Mouse (Mus musculus): ENCODE results near the gene Acod1.

Gene Acod1

GRCm38 (mm10) chr14:103073825-103074224, 27.0 kb downstream of the Acod1 start:
- no peak for DNase-seq

DNA sequence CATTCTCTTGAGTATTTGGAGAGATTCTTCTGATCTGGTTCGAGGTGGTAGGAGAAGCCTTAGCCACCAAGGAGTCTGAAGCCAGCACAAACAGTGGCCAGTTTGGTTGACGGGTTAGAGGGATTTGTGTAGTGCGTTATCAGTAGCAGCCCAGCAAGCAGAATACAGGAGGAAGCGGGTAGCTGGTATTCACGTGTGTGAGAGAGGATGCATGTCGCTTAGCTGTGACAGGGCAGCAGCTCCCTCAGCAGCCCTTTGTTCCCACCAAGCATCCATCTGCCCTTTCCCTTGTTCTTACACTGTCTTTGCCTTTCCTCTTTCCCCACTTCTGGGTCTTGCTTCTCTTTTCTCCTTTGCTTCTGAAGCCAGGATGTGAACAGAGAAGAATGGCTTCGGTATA, 28.4 kb downstream of the Acod1 start:
- DNase-seq, result no peak

DNA sequence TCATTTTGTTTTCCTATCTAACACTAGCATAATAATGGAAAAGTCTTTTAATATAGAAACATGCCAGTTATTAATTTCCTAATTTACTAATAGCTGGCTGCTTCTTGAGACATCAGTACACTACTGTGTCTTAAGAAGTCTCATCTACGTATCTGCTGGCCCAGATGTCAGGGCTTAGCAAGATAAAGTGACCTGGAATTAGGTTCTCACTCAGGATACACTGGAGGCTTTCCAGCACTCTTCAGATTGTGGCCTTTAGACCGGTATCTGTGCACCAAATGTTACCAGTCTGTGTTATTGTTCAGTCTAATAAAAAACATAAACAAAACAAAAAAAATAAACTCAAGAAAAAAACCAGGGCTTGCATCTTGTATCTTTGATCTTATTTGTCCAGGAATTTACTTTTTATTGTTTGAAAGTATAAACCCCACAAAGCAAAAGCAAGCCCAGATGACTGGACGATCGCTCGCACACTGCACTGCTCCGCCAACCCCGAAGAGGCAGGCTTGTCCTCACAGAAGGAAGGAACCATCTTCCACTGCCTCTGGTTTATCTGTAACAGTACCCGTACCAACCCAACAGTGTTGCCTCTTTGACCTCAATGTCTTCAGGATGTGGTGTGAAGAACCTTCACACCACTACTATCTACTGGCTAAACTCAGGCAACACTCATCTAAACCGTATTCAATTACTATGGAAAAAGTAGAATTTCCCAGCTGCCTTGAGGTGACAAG, 30.7 kb downstream of the Acod1 start:
- no peak for DNase-seq

GRCm38 (mm10) chr14:103078006-103078912, 31.5 kb downstream of the Acod1 start:
- no peak for DNase-seq

DNA sequence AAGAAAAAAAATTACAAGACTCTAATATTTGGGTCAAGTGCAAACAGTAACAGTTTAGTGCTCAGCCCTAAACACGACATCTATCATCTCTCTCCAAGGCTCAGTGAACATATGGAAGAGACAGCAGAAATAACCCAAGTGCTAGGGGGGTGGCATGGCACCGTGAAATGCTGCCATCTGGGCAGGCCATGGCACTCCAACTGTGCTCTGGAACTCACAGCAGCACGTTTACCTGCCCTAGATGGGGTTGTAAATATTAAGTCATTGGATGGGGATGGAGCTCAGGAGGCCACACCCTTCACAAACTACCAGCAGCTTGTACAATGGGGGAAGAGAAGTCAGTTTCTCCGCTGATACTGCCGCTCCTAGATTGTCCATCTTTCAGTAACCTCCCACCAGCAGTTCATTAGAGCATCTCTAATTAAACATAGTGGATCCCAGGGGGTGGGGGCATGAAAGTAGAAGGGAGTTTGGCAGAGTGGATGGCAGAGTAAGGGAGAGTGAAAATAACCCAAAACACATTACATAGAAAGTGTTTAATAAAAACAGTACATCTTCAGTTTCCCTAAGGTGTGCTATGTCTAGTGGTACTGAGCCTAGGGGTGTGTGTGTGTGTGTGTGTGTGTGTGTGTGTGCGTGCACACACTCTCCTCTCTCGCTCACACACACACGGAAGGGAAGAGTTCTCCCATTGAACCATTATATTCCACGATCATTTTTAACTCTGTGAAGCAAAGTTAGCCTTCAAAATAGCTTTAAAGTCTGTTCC, 32.6 kb downstream of the Acod1 start:
- no peak for DNase-seq

GRCm38 (mm10) chr14:103085840-103086533, 39.2 kb downstream of the Acod1 start:
- no peak for DNase-seq

GRCm38 (mm10) chr14:103086671-103087324, 40.0 kb downstream of the Acod1 start:
- DNase-seq, result no peak

DNA sequence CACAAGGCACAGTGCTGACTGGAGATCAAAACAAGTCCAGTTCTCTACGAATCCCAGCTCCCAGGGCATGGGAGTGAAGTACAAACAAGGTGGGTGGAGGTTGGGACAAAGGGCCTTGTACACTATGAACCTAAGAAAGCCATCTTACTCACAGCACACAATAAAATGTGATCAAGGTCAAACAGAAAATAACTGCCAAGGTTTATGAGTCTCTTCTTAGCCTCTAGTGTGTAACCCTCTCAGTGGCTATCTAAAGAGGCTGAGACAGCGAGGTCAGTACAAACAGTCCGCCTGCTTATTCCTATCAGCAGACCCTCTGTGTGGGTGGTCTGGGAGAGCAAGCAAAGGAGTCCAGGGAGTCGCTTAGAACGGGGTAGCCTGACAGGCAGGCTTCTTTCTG, 41.1 kb downstream of the Acod1 start:
- DNase-seq, result no peak

GRCm38 (mm10) chr14:103088624-103089023, 41.8 kb downstream of the Acod1 start:
- DNase-seq, result peak; percentile 47

- no peak for DNase-seq
Observed at GRCm38 (mm10) chr14:103093236-103093635, 46.5 kb downstream of the Acod1 start.

DNA sequence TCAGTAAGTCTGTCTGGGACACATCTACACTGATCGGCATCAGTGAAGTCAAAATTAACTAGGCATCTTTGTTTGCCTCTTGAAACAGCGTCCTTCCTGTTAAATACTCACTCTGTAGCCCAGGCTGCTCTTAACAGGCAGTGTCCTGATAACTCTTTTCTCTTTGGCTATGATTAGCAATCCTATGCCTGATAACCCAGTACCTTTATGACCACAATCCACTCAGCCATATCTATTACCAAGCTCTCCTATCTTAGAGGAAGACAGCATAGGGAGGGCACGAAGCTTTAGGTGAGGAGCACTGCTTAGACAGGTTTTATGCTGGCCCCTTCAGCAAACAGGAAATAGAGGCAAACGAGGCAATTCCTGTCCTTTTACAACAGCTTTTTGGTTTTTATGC, 46.9 kb downstream of the Acod1 start:
- DNase-seq, result no peak

- DNase-seq, result no peak
Observed at GRCm38 (mm10) chr14:103095036-103095435, 48.3 kb downstream of the Acod1 start.

GRCm38 (mm10) chr14:103095826-103096225, 49.0 kb downstream of the Acod1 start:
- DNase-seq, result no peak

DNA sequence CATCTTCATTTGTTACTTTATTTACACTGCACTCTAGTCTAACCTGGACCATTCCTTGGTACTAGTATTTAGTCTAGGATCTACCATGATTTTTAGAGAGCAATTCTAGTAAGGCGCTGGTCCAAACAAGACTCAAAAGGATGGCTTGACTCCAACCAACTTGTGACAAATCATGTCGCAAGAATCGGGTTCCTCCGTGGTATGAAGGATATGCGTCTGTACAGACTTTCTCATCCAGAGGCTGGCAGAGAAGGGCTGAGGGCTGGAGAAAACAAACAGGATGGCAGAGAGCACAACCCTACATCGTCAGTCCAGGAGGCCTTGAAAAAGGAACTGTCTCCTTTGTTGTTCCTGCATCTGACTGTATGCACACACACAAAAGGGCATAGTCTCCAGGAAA, 49.8 kb downstream of the Acod1 start:
- DNase-seq, result no peak

- no peak for DNase-seq
Observed at GRCm38 (mm10) chr14:103098213-103098586, 51.4 kb downstream of the Acod1 start.

DNA sequence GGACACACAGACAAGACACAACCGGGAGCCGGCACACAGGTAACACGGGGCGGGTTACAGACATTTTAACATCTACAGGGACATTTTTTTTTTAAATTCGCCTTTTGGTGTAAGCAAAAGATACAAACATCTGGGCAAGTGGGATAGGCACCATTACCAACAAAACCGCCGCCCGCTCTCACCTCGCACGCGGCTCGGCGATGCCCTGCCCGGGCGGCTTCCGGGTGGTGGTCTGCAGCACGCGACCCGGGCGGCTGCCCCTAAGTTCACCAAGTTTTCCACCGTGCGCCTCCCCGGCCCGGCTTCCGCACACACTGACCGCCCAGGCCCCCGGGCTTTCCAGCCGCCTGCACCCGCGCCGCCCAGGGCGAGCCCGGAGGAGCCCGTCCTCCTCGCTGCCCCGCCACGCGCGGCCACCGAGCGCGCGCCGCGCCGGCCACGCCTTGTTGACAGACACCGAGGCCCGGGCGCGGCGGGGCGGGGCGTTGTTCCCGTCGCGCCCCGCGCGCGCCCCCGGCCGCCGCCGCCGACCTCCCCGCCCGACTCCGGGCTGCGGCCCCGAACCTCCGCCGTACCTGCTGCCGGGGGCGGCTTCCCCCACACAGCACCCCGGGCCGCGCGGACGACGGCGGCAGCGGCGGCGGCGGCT, 51.9 kb downstream of the Acod1 start:
- DNase-seq, result peak; percentile 87

- peak; percentile 95 for DNase-seq
Observed at GRCm38 (mm10) chr14:103099238-103099933, 52.6 kb downstream of the Acod1 start, which contains the start of gene Fbxl3. TSS of gene Fbxl3 (minus strand) at chr14:103099566.

GRCm38 (mm10) chr14:103100296-103100695, 53.5 kb downstream of the Acod1 start:
- no peak for DNase-seq

DNA sequence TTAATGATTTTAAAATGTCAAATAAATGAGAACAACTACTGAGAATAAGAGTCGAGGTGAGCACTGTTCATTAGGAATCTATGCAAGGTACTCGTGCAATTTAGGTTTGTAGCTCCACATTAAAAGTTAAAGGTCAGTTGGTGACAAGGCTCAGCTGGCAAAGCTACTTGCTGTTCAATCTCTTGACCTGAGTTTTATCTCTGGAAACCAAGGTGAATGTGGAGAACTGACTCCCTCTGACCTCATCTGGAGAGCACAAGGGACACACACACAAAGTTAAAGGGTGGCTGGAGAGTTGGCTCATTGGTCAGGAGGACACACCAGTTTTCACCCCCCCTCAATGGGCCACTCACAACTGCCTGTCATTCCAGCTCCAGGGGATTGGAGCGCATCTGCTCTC, 54.4 kb downstream of the Acod1 start:
- DNase-seq, result no peak

- DNase-seq, result peak; percentile 52
Observed at GRCm38 (mm10) chr14:103102246-103102645, 55.5 kb downstream of the Acod1 start.

Measured in kidney, adult 18-20 months (tissue).